Mouse (Mus musculus): ENCODE results near the gene Iqgap1. TPM values are rescaled to one million over a fixed set of nuclear protein-coding genes. Genes with fewer than 3 reads are reported as not detected.

Iqgap1 gene
- polyA plus RNA-seq, 1 experiment, result 112 TPM

GRCm38 (mm10) chr7:80803173-80803872 is 22.5 kb downstream of the Iqgap1 start:
- peak; percentile 94 for DNase-seq
- WGBS, result 3% methylated on average over 46 of the region's 47 CpGs
- Histone ChIP-seq H3K4me3 (ENCODE audit: control insufficient read depth, insufficient read depth, low read length) (peak overlapping the region; percentile 63), H3K27me3 (ENCODE audit: control insufficient read depth, insufficient read depth, low read length) (no peaks in the 10 kb centered on the region), H3K27ac (ENCODE audit: control insufficient read depth, insufficient read depth, low read length) (peak overlapping the region; percentile 37), H3K36me3 (ENCODE audit: control insufficient read depth, insufficient read depth, low read length) (peaks cover 14% of the 10 kb centered on the region), H3K4me1 (replicated peaks; ENCODE audit: control insufficient read depth, insufficient read depth, low read length) (peaks cover 13% of the 10 kb centered on the region)
- TF ChIP-seq CTCF (IDR thresholded peaks at IDR 0.05; ENCODE audit: borderline replicate concordance, control insufficient read depth, extremely low read depth, insufficient read depth, low read length, poor library complexity), result no peak; the same call in 1 of the 2 replicates
- peak; percentile 74 for TF ChIP-seq POLR2A (IDR thresholded peaks at IDR 0.05; ENCODE audit: control insufficient read depth, extremely low read depth, insufficient read depth, low read length, poor library complexity)

DNA sequence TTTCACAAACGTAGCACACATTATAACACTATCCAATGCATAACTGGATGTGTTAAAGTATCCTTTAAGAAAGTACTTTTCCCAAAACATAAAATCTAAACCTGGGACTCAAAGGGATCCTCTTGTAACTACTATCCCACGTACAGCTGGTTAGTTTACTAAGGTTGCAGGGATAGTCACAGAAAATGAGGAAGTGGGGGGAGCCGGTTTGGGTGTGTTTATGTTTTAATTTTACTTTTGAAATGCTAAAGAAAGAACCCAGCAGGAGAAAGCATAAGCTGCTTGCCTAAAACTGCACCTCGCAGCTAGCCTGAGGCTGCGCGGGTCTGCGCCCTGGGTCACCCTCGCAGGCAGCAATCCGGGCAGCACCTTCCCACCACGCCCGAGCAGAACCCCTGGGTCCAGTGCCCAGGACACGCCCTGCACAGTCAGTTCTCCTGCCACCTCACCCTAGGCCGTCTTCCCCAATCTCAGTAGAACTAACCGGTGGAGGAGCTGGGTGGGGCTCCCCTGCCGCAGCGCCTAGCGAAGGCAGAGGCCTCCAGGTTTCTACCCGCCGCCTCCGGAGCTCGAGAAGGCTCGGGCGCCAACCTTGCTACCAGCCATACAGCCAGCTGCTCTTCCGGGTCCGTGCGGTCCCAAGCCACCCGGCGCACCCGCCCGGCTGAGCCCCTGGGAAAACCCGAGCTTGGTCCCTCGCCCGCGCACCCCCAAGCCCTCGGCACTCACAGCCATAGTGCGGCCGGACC is 23.2 kb downstream of the Iqgap1 start:
- H3K4me3 ChIP-seq (ENCODE audit: control insufficient read depth, insufficient read depth, low read length), result peak overlapping the region; percentile 63
- TF ChIP-seq POLR2A (IDR thresholded peaks at IDR 0.05; ENCODE audit: control insufficient read depth, extremely low read depth, insufficient read depth, low read length, poor library complexity) (no peak), CTCF (IDR thresholded peaks at IDR 0.05; ENCODE audit: borderline replicate concordance, control insufficient read depth, extremely low read depth, insufficient read depth, low read length, poor library complexity) (no peak)
- DNase-seq, result no peak
- H3K27me3 ChIP-seq (ENCODE audit: control insufficient read depth, insufficient read depth, low read length), result no peaks in the 10 kb centered on the region
- peaks cover 21% of the 10 kb centered on the region for H3K36me3 ChIP-seq (ENCODE audit: control insufficient read depth, insufficient read depth, low read length)
- H3K4me1 ChIP-seq (replicated peaks; ENCODE audit: control insufficient read depth, insufficient read depth, low read length), result peaks cover 13% of the 10 kb centered on the region
- peak overlapping the region; percentile 37 for H3K27ac ChIP-seq (ENCODE audit: control insufficient read depth, insufficient read depth, low read length)
- under 1% methylated on average over 37 of the region's 37 CpGs for WGBS

- H3K4me3 ChIP-seq (ENCODE audit: control insufficient read depth, insufficient read depth, low read length), result no peak overlapping the region
- TF ChIP-seq POLR2A (IDR thresholded peaks at IDR 0.05; ENCODE audit: control insufficient read depth, extremely low read depth, insufficient read depth, low read length, poor library complexity) (no peak), CTCF (IDR thresholded peaks at IDR 0.05; ENCODE audit: borderline replicate concordance, control insufficient read depth, extremely low read depth, insufficient read depth, low read length, poor library complexity) (no peak)
Measured at GRCm38 (mm10) chr7:80799307-80799706, 26.5 kb downstream of the Iqgap1 start.

DNA sequence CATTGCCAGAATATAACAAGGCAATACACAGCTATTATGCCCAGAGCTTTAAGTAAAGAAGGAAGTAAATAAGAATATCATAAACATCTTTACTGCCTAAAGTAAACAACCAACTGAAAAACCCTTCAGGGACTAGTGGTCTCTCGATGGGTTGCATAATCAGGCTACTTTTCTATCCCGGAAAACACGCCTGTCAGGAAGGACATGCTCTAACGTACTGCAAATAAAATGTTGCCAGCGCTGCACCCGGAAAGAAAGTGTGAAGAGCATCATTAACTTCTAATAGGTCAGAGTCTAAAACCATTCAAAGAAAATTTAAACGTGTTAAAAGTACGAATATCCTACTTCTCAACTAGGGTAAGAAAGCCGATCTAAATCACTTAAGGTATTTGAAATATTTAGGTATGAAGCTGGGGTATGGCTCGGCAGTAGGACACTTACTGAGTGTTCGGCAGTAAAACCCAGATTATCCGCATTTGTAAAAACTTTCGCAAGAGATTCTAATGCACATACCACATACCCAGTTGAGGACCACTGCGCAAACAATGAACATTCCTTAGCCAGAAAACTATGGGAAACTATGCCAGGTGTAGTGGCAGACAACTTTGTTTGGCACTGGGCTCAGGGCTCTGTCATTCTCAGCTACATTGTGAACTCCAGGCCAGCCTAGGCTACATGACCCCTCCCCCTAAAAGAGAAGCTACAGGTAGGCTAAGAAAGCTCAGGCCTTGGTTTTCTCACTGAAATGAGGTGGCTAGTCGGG is 28.8 kb downstream of the Iqgap1 start:
- Histone ChIP-seq H3K4me3 (ENCODE audit: control insufficient read depth, insufficient read depth, low read length) (no peak overlapping the region), H3K27me3 (ENCODE audit: control insufficient read depth, insufficient read depth, low read length) (no peaks in the 10 kb centered on the region), H3K27ac (ENCODE audit: control insufficient read depth, insufficient read depth, low read length) (no peak overlapping the region), H3K36me3 (ENCODE audit: control insufficient read depth, insufficient read depth, low read length) (peaks cover 54% of the 10 kb centered on the region), H3K4me1 (replicated peaks; ENCODE audit: control insufficient read depth, insufficient read depth, low read length) (peaks cover 13% of the 10 kb centered on the region)
- 94% methylated on average over 15 of the region's 15 CpGs for WGBS
- no peak for DNase-seq
- TF ChIP-seq POLR2A (IDR thresholded peaks at IDR 0.05; ENCODE audit: control insufficient read depth, extremely low read depth, insufficient read depth, low read length, poor library complexity) (no peak), CTCF (IDR thresholded peaks at IDR 0.05; ENCODE audit: borderline replicate concordance, control insufficient read depth, extremely low read depth, insufficient read depth, low read length, poor library complexity) (no peak)

More at GRCm38 (mm10) chr7:80799307-80799706, 26.5 kb downstream of the Iqgap1 start:
- WGBS, result 8% methylated on average over 5 of the region's 5 CpGs
- Histone ChIP-seq H3K27ac (ENCODE audit: control insufficient read depth, insufficient read depth, low read length) (peak overlapping the region; percentile 78), H3K4me1 (replicated peaks; ENCODE audit: control insufficient read depth, insufficient read depth, low read length) (peaks cover 13% of the 10 kb centered on the region), H3K27me3 (ENCODE audit: control insufficient read depth, insufficient read depth, low read length) (no peaks in the 10 kb centered on the region), H3K36me3 (ENCODE audit: control insufficient read depth, insufficient read depth, low read length) (peaks cover 44% of the 10 kb centered on the region)
- DNase-seq, result peak; percentile 43

DNA sequence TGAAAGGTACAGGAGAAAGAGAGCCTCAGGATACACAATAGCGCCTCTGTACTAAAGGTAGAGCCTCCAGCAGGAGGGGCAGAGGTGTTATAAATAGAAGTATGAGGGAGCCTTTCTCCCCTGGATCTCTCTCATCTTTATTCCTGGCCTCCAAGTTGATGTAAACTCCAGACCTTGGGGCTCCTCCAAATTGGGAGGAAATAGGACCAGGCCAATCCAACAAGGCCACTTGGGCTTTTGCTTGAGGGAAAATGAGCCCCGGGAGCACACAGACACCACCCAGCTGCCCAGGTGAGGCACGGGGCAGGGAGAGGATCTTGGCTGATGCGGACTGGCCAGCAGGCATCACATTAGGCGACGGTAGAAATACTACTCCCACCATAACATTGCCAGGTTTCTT is 29.5 kb downstream of the Iqgap1 start:
- Histone ChIP-seq H3K4me1 (replicated peaks; ENCODE audit: control insufficient read depth, insufficient read depth, low read length) (peaks cover 8% of the 10 kb centered on the region), H3K4me3 (ENCODE audit: control insufficient read depth, insufficient read depth, low read length) (no peak overlapping the region), H3K27me3 (ENCODE audit: control insufficient read depth, insufficient read depth, low read length) (no peaks in the 10 kb centered on the region), H3K36me3 (ENCODE audit: control insufficient read depth, insufficient read depth, low read length) (peaks cover 54% of the 10 kb centered on the region), H3K27ac (ENCODE audit: control insufficient read depth, insufficient read depth, low read length) (no peak overlapping the region)
- no peak for DNase-seq
- TF ChIP-seq CTCF (IDR thresholded peaks at IDR 0.05; ENCODE audit: borderline replicate concordance, control insufficient read depth, extremely low read depth, insufficient read depth, low read length, poor library complexity) (no peak), POLR2A (IDR thresholded peaks at IDR 0.05; ENCODE audit: control insufficient read depth, extremely low read depth, insufficient read depth, low read length, poor library complexity) (no peak)
- WGBS, result 89% methylated on average over 6 of the region's 6 CpGs

DNA sequence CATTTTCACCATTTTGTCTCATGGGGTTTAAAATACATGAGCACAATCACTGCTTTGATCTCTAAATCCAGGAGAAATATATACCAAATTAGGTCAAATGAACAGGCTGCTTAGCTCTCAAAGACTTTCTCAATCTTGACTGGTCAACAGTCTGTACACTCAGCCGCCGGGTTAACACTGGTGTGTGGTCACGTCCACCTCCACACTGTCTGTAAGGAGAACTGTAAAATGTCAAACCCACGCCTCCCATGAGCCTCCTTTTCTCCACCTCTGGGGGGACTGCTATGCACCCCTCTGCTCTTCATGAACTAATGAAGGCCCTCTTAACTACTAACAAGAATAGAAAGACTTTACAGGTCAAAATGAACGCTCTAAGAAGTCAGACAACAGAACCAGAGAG is 36.2 kb downstream of the Iqgap1 start:
- Histone ChIP-seq H3K4me1 (replicated peaks; ENCODE audit: control insufficient read depth, insufficient read depth, low read length) (peaks cover 3% of the 10 kb centered on the region), H3K36me3 (ENCODE audit: control insufficient read depth, insufficient read depth, low read length) (peaks cover 10% of the 10 kb centered on the region), H3K27ac (ENCODE audit: control insufficient read depth, insufficient read depth, low read length) (no peak overlapping the region; the same call in 1 of the 2 replicates), H3K4me3 (ENCODE audit: control insufficient read depth, insufficient read depth, low read length) (no peak overlapping the region), H3K27me3 (ENCODE audit: control insufficient read depth, insufficient read depth, low read length) (no peaks in the 10 kb centered on the region)
- no peak for TF ChIP-seq POLR2A (IDR thresholded peaks at IDR 0.05; ENCODE audit: control insufficient read depth, extremely low read depth, insufficient read depth, low read length, poor library complexity)
- no peak for TF ChIP-seq CTCF (IDR thresholded peaks at IDR 0.05; ENCODE audit: borderline replicate concordance, control insufficient read depth, extremely low read depth, insufficient read depth, low read length, poor library complexity)
- WGBS, result 82% methylated on average over 5 of the region's 5 CpGs
- DNase-seq, result no peak
